Mouse (Mus musculus) embryonic facial prominence, embryonic 12.5 days (tissue): ENCODE data around the gene Qrich1. TPM values are rescaled to one million over a fixed set of nuclear protein-coding genes. Genes with fewer than 3 reads are reported as not detected.

Experiments
- ATAC-seq: fragments of 200-750 bp; cut with Nextera tagmentation; 2 replicates; pipeline ENCODE4 v1.8.0; 2017; ENCODE audit not compliant: insufficient number of reproducible peaks, insufficient read depth, low FRiP score, low TSS enrichment
- H3K27ac ChIP-seq: fragments of 300-500 bp; sonication (generic); 2 replicates; pipeline ENCODE4 v1.5.1; 2016; ENCODE audit warnings: mild to moderate bottlenecking
- H3K27me3 ChIP-seq: fragments of 300-500 bp; sonication (generic); 2 replicates; pipeline ENCODE4 v1.6.1; 2016; ENCODE audit warnings: mild to moderate bottlenecking, moderate library complexity
- H3K36me3 ChIP-seq: fragments of 300-500 bp; sonication (generic); 2 replicates; pipeline ENCODE4 v1.6.1; 2016; ENCODE audit warnings: mild to moderate bottlenecking
- H3K4me1 ChIP-seq: fragments of 300-500 bp; sonication (generic); 2 replicates; pipeline ENCODE4 v1.6.1; 2016
- H3K4me2 ChIP-seq: fragments of 300-500 bp; sonication (generic); replicated peaks from 2 replicates; pipeline ENCODE4 v1.6.1; 2016; ENCODE audit warnings: mild to moderate bottlenecking, moderate library complexity
- H3K4me3 ChIP-seq: fragments of 300-500 bp; sonication (generic); 2 replicates; pipeline ENCODE4 v1.5.1; 2016; ENCODE audit warnings: mild to moderate bottlenecking
- H3K9ac ChIP-seq: fragments of 300-500 bp; sonication (generic); 2 replicates; pipeline ENCODE4 v1.6.1; 2016; ENCODE audit warnings: mild to moderate bottlenecking, moderate library complexity
- H3K9me3 ChIP-seq: fragments of 300-500 bp; sonication (generic); 2 replicates; pipeline ENCODE4 v1.6.1; 2016; ENCODE audit warnings: mild to moderate bottlenecking, moderate library complexity
- WGBS: fragments of 180-500 bp; shearing (Covaris S2); methylation state at CpG from one replicate; pipeline ENCODE4 v1.1.7; 2016; 5-methylcytosine and 5-hydroxymethylcytosine counted together
- polyA plus RNA-seq: library from polyadenylated mRNA; unstranded; fragments of >200 nt; fragmentation: Nextera tagmentation; extraction: Ambion mirVana; gene quantifications from 2 replicates; pipeline ENCODE4 v1.2.1, GENCODE M21; 2016

Qrich1 gene
- 160 TPM in 2 replicates for polyA plus RNA-seq

DNA sequence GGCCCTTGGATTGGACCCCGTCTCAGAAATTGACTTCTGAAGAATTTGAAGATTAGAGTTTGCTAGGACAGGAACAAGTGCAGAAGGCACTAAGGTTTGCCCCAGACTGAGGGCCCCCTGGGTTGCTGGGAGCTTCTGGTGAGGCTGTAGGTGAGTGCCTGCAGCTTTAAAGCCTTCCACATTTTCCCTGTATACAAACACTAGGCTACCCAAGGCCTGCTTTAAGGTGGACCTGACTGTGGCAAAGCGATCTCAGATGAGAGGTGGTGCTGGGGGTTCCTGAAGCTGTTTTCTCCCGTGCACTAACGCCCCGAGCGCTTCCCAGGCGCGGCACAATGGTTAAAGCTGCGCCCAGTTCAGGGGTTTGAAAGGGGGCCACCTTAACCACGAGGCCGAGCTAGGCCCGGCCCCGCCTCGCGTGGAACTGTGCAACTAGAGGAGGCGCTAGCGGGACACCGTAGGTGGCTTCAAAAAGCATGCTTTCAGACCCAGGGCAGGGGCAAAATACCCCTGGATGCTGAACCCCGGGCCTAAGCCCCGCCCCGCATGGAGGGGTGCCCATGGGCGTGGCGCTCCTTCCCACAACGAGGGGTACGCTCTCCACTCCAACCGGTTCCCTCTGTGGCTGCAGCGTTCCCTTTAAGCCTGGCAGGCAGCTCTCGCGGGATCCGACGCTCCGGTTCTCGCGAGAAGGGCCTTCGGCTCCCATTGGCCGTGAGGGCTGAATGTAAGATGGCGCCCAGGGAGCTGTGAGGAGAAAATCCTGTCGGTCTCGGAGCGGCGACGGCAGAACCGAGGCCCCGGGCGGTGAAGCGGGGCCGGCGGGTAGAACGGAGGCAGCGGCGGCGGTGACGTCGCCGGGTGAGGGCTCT is at the start of gene Qrich1:
Gene Qrich1, plus strand, starts transcription at position 427 of the 872 bp plus-strand sequence.
- H3K4me1 ChIP-seq, result peaks cover 18% of the 10 kb centered on the region
- peak within 1 kb of the TSS; percentile 99 for H3K27ac ChIP-seq
- H3K9me3 ChIP-seq, result no peaks in the 10 kb centered on the region
- peak within 1 kb of the TSS; percentile 96 for H3K9ac ChIP-seq
- H3K4me2 ChIP-seq, result peak within 1 kb of the TSS; percentile 70
- H3K36me3 ChIP-seq, result peaks cover 47% of the 10 kb centered on the region
- WGBS, result under 1% methylated on average over 53 of the region's 55 CpGs
- no peaks in the 10 kb centered on the region for H3K27me3 ChIP-seq
- ATAC-seq, result peak; percentile 94
- peak within 1 kb of the TSS; percentile 94 for H3K4me3 ChIP-seq

DNA sequence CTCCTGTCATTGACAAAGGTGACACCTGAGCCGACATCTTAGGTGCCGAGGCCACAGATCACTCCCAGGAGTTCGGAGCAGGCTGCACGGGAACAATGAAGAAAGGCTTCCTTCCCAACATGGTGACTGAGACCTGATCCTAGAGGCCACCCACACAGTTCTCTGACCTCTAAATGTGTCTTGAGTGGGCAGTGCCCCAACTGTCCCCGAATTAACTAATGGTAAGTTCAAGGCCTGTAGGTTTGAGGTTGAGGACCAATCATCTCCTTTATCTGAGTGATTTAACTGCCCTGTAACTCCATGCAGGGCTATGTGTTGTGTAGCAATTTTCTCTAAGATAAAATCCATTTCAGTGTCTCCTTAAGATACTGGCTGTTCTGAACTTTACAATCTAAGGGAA is 47.2 kb upstream of the Qrich1 start:
- H3K27ac ChIP-seq, result no peak overlapping the region
- no peak for ATAC-seq
- WGBS, result 69% methylated on average over 5 of the region's 5 CpGs
- no peak overlapping the region for H3K9ac ChIP-seq
- H3K4me2 ChIP-seq, result no peak overlapping the region
- no peaks in the 10 kb centered on the region for H3K27me3 ChIP-seq
- H3K36me3 ChIP-seq, result peaks cover 23% of the 10 kb centered on the region
- no peaks in the 10 kb centered on the region for H3K9me3 ChIP-seq
- no peaks in the 10 kb centered on the region for H3K4me1 ChIP-seq
- no peak overlapping the region for H3K4me3 ChIP-seq

DNA sequence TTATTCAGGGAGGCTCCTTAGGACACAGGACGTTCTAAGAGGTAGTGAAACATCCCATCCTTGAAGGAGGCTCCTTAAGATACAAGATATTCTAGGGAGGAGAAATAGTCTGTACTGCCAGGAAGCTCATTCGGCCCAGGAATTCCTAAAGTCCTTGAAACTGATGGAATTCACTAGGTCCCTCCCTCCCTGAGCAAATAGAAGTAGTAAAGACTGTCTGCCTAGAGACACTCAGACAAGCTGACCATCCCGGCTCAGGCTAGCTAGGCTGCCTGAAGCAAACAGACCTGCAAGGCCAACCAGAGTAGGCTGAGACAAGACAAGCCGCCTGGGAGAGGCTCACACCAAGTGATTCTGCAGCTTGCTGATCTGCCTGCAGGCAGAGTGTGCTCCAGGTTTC is 46.8 kb upstream of the Qrich1 start:
- H3K27ac ChIP-seq, result no peak overlapping the region
- H3K4me2 ChIP-seq, result no peak overlapping the region
- H3K4me1 ChIP-seq, result no peaks in the 10 kb centered on the region
- peaks cover 19% of the 10 kb centered on the region for H3K36me3 ChIP-seq
- 68% methylated on average over 4 of the region's 4 CpGs for WGBS
- ATAC-seq, result no peak
- no peaks in the 10 kb centered on the region for H3K27me3 ChIP-seq
- H3K4me3 ChIP-seq, result no peak overlapping the region
- no peaks in the 10 kb centered on the region for H3K9me3 ChIP-seq
- no peak overlapping the region for H3K9ac ChIP-seq

DNA sequence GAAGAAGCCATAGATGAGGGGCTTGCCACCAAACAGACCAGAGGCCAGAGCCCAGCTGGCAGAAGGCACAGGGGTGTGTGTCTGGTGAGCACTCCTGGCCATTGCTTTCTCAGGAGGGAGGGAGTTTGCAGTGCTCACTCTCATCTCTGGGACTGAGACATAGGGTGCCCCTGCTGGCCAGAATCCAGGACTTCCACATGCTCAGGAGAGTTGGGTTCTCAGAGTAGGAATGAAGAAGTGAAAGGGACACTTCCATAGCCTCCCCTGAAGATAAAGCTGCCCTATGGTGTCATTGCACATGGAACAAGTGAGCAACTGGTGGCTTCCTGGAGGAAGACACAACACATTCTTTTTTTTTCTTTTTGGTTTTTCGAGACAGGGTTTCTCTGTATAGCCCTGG is 42.1 kb upstream of the Qrich1 start:
- peaks cover 6% of the 10 kb centered on the region for H3K4me1 ChIP-seq
- ATAC-seq, result no peak
- H3K9ac ChIP-seq, result no peak overlapping the region
- H3K9me3 ChIP-seq, result no peaks in the 10 kb centered on the region
- H3K4me3 ChIP-seq, result no peak overlapping the region
- no peaks in the 10 kb centered on the region for H3K27me3 ChIP-seq
- H3K27ac ChIP-seq, result no peak overlapping the region
- WGBS, result 57% methylated on average over 1 of the region's 1 CpGs
- no peaks in the 10 kb centered on the region for H3K36me3 ChIP-seq
- H3K4me2 ChIP-seq, result no peak overlapping the region

DNA sequence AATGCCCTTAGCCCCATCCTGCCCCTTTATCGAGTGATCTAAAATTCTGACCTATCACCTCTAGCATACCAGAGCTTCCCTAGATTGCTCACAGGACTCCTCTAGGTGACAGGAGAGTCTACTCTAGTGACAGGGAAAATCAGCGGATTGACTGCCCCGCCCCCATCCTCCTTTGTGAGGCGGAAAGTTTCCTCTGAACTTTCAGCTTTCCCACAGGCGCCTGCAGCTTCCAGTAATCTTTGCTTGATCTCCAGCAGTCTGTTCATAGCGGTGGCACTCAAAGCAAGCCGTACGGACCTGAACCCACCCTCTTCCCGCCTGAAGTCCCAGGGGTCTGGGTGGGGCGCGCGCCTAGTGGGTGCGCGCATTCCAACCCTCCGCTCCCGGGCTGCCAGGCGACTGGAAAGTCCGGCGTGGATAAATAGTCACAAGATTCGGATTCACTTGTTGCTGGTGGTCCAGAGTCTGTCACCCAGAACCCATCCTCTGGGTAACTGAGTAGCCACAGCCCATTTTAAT is 37.9 kb upstream of the Qrich1 start:
- peak overlapping the region; percentile 53 for H3K9ac ChIP-seq
- H3K4me2 ChIP-seq, result peak overlapping the region; percentile 87
- peak overlapping the region; percentile 85 for H3K27ac ChIP-seq
- peaks cover 21% of the 10 kb centered on the region for H3K4me1 ChIP-seq
- peak; percentile 74 for ATAC-seq
- under 1% methylated on average over 20 of the region's 20 CpGs for WGBS
- no peaks in the 10 kb centered on the region for H3K9me3 ChIP-seq
- H3K27me3 ChIP-seq, result 0 out of 2 replicates have a peak, but pooled peaks cover 2% of the 10 kb centered on the region
- H3K36me3 ChIP-seq, result peaks cover 27% of the 10 kb centered on the region
- peak overlapping the region; percentile 44 for H3K4me3 ChIP-seq

DNA sequence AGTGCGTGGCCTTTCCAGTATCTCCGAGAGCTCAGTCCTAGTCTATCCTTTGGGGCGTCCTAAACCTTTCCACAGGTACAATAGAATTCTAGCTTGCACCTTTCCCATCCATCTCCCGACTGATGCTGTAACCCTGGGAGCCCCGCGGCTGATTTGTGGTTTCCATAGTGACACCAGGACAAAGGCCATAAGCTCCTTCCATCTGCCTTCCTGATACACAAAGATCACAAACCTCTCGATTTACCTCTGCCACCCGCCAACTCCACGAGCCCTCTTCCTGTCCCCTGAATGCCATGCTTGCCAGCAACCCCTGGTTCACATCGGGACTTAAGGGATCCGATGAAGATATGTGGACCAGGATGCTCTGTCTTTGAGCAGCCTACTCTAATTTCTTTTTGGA is 37.4 kb upstream of the Qrich1 start:
- 36% methylated on average over 11 of the region's 11 CpGs for WGBS
- peak overlapping the region; percentile 87 for H3K4me2 ChIP-seq
- peak overlapping the region; percentile 44; the same call in 1 of the 2 replicates for H3K4me3 ChIP-seq

DNA sequence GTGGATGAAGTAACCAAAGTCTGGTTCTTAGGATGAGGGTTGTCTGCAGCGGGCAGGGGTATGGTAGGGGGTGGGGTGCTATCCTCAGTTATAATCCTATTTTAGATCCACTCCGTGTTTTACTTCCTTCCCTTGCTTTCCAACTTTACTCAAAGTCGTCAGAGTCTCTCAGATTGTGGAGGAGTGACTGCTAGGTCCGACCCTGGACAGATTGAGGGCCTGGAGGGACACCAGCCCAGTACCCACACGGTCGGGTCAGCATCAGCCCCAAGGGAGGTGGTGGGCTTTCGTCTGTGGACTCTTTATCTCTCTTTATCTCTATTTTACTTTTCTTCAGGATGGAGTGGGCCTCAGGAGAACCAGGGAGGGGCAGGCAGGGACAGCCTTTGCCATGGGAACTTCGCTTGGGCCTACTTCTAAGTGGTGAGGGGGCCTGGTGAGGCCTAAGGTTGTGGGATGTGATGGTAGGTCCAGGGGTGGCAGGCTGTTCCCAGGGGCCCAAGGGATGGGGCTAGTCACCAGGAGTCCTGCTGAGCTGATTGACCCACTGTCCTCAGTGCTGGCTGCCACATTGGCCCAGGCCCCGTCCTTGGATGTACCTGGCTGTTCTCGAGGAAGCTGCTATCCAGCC is 36.8 kb upstream of the Qrich1 start, which contains the start of gene Lamb2:
Gene Lamb2, plus strand, starts transcription at position 16 of the 631 bp plus-strand sequence.
- 7% methylated on average over 10 of the region's 10 CpGs for WGBS
- Histone ChIP-seq H3K9ac (peak within 1 kb of the TSS; percentile 70), H3K27ac (peak within 1 kb of the TSS; percentile 85), H3K4me3 (peak within 1 kb of the TSS; percentile 56), H3K36me3 (peaks cover 36% of the 10 kb centered on the region), H3K9me3 (no peaks in the 10 kb centered on the region), H3K4me1 (peaks cover 21% of the 10 kb centered on the region), H3K27me3 (0 out of 2 replicates have a peak, but pooled peaks cover 2% of the 10 kb centered on the region), H3K4me2 (peak within 1 kb of the TSS; percentile 87)
- ATAC-seq, result peak; percentile 30

More for the DNA sequence above, 37.4 kb upstream of the Qrich1 start:
- no peak for ATAC-seq
- H3K9me3 ChIP-seq, result no peaks in the 10 kb centered on the region
- 0 out of 2 replicates have a peak, but pooled peaks cover 2% of the 10 kb centered on the region for H3K27me3 ChIP-seq
- H3K9ac ChIP-seq, result no peak overlapping the region
- peak overlapping the region; percentile 85 for H3K27ac ChIP-seq
- peaks cover 21% of the 10 kb centered on the region for H3K4me1 ChIP-seq
- H3K36me3 ChIP-seq, result peaks cover 32% of the 10 kb centered on the region

DNA sequence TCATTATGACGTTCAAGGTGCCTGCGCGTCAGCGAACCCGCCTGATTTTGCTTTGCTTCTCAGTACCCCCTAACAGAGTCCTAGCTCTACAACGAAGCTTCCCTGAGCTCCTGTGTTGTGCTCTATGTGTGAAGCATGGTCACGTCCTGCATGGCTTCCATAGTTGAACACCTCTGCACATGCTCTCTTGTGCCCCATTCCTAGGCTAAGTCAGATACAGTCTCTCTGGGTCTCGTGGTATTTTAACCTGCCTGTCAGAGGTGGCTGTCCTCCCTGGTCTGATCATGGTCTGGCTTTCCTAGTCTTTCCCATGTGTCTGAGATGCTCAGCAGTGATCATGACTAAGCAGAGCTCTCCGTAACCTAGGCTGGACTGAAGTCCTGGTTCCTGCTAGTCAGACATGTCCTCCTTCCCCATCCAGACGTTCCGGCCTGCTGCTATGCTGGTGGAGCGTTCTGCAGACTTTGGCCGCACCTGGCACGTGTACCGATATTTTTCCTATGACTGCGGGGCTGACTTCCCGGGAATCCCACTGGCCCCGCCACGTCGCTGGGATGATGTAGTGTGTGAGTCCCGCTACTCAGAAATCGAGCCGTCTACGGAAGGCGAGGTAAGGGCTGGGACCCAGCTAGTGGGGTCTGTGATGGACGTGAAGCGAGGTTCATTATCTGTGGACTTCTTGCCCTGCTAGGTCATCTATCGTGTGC is 35.6 kb upstream of the Qrich1 start:
- Histone ChIP-seq H3K27me3 (0 out of 2 replicates have a peak, but pooled peaks cover 2% of the 10 kb centered on the region), H3K4me1 (peaks cover 21% of the 10 kb centered on the region), H3K36me3 (peaks cover 48% of the 10 kb centered on the region), H3K4me3 (peak overlapping the region; percentile 56), H3K9ac (peak overlapping the region; percentile 70; the same call in 1 of the 2 replicates), H3K4me2 (peak overlapping the region; percentile 87), H3K9me3 (no peaks in the 10 kb centered on the region), H3K27ac (no peak overlapping the region)
- WGBS, result 92% methylated on average over 28 of the region's 28 CpGs
- ATAC-seq, result no peak

DNA sequence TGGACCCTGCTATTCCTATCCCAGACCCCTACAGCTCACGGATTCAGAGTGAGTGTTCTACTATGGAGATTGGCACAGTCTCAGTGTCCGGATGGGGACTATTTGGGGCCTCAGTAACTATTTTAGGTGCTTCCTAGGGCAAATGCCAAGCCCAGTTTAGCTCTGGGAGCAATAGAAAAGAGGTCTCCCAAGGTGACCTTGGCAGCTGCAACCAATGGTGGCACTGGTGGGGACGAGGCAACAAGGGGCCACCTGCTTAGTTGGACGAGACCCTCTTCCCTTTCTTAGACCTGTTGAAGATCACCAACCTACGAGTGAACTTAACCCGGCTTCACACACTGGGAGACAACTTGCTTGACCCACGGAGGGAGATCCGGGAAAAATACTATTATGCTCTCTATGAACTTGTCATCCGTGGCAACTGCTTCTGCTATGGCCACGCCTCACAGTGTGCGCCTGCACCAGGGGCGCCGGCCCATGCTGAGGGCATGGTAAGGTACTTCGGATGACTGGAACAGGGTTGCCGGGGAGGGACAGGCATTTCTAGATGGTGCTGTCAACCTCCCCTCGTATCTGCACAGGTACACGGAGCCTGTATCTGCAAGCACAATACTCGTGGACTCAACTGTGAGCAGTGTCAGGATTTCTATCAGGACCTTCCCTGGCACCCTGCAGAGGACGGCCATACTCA is 34.9 kb upstream of the Qrich1 start:
- Histone ChIP-seq H3K4me2 (no peak overlapping the region), H3K9me3 (no peaks in the 10 kb centered on the region), H3K27me3 (0 out of 2 replicates have a peak, but pooled peaks cover 2% of the 10 kb centered on the region), H3K36me3 (peaks cover 55% of the 10 kb centered on the region), H3K4me1 (peaks cover 21% of the 10 kb centered on the region), H3K9ac (no peak overlapping the region), H3K27ac (no peak overlapping the region), H3K4me3 (no peak overlapping the region)
- ATAC-seq, result no peak
- WGBS, result 92% methylated on average over 19 of the region's 19 CpGs

DNA sequence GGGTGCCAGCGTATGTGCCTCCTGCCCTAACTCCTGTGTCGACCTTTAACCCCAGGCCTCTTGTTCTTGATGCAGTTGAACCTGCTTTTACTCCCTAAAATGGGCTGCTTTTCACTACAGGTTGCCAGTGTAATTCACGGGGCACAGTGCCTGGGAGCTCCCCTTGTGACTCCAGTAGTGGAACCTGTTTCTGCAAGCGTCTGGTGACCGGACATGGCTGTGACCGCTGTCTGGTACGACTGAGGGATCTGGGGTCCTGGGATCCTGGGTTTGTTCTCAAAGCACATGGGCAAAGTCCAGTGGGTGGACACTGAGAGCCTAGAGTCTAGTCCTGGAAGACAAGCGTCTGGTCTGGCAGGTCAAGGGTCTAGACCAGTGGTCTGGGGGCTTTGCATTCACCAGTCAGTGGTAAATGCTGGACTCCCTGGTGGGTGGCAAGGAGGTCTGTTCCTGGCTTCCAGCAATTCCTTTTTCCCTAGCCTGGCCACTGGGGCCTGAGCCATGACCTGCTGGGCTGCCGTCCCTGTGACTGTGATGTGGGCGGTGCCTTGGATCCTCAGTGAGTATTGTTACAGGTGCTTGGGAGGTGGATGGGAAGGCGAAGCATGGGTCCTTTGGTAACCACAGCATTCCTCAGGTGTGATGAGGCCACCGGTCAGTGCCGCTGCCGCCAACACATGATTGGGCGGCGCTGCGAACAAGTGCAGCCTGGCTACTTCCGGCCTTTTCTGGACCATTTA is 33.4 kb upstream of the Qrich1 start:
- H3K36me3 ChIP-seq, result peaks cover 70% of the 10 kb centered on the region
- H3K9ac ChIP-seq, result no peak overlapping the region

More for the DNA sequence above, 33.4 kb upstream of the Qrich1 start:
- Histone ChIP-seq H3K27ac (no peak overlapping the region), H3K4me3 (no peak overlapping the region), H3K27me3 (0 out of 2 replicates have a peak, but pooled peaks cover 2% of the 10 kb centered on the region), H3K4me1 (peaks cover 21% of the 10 kb centered on the region), H3K9me3 (no peaks in the 10 kb centered on the region), H3K4me2 (no peak overlapping the region)
- no peak for ATAC-seq
- WGBS, result 92% methylated on average over 18 of the region's 18 CpGs
